Mouse (Mus musculus): ENCODE measurements around the gene Hdgfl3. TPM values are rescaled to one million over a fixed set of nuclear protein-coding genes. Genes with fewer than 3 reads are reported as not detected.

The Hdgfl3 gene
- total and polyA plus RNA-seq, 3 experiments, result 0.16 TPM; not detected in 2

DNA sequence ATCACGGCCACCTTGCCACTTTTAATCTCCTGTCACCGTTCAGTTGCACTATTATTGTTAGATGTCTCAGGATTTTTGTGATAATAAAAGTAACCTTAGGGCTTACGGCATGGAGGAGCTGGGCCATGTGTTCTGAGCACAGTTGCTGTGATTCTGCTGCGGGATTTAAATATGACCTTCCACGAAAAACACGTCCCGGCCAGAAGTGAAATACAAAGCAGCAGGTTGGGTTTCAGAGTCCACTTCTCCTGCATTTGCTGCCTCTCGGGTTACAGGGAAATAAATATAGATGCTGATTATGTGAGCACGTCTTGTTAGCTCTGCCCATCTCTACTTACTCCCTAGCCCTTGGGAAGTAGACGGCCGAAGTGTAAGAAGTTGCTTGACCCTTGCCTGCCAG is 89.5 kb downstream of the Hdgfl3 start:
- DNase-seq (ENCODE audit: low spot score), result no peak
- Histone ChIP-seq H3K27me3 (ENCODE audit: insufficient read depth, low read length) (peaks cover 27% of the 10 kb centered on the region), H3K9me3 (replicated peaks) (no peaks in the 10 kb centered on the region), H3K36me3 (replicated peaks) (no peaks in the 10 kb centered on the region), H3K4me1 (ENCODE audit: insufficient read depth, low read depth, low read length) (no peaks in the 10 kb centered on the region), H3K4me3 (ENCODE audit: low read depth, low read length) (no peak overlapping the region)
- no peak for ATAC-seq (ENCODE audit: extremely low read depth, insufficient number of reproducible peaks, low FRiP score, poor library complexity, severe bottlenecking)
- no peak for TF ChIP-seq CTCF (IDR thresholded peaks at IDR 0.05; ENCODE audit: low read depth, low read length)
- no peak for TF ChIP-seq TAL1 (conservative IDR thresholded peaks at IDR 0.05; ENCODE audit: low read depth, low read length)
- no peak for TF ChIP-seq GATA2 (IDR thresholded peaks at IDR 0.05; ENCODE audit: borderline replicate concordance, low read depth, low read length)
- no peak for TF ChIP-seq POLR2AphosphoS5 (IDR thresholded peaks at IDR 0.05; ENCODE audit: insufficient replicate concordance, low read depth, low read length)
- no peak for TF ChIP-seq GATA1 (IDR thresholded peaks at IDR 0.05; ENCODE audit: borderline replicate concordance, low read length)

DNA sequence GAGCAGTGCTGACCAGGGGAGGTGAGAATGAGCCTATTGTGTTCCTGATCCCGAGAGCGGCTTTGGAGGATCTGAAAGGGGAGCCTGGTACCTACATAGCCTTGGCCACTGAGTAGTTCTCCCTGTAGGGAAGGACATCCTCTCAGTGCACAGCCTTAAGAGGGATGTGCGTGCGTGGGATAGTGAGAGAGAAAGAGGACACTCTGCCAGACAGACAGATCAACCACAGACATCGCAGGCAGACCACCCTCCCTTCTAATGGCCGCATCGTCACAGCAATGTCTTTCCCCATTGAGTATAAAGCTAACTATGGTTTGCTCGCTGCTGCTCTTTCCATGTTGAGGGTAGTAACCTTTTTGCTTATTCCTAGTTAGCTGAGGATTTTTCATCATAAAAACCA is 90.4 kb downstream of the Hdgfl3 start:
- DNase-seq (ENCODE audit: low spot score), result no peak
- H3K4me1 ChIP-seq (ENCODE audit: insufficient read depth, low read depth, low read length), result no peaks in the 10 kb centered on the region
- H3K9me3 ChIP-seq (replicated peaks), result no peaks in the 10 kb centered on the region
- TF ChIP-seq POLR2AphosphoS5 (IDR thresholded peaks at IDR 0.05; ENCODE audit: insufficient replicate concordance, low read depth, low read length), result no peak
- no peak for TF ChIP-seq CTCF (IDR thresholded peaks at IDR 0.05; ENCODE audit: low read depth, low read length)
- no peak for TF ChIP-seq TAL1 (conservative IDR thresholded peaks at IDR 0.05; ENCODE audit: low read depth, low read length)
- no peak for TF ChIP-seq GATA2 (IDR thresholded peaks at IDR 0.05; ENCODE audit: borderline replicate concordance, low read depth, low read length)
- TF ChIP-seq GATA1 (IDR thresholded peaks at IDR 0.05; ENCODE audit: borderline replicate concordance, low read length), result no peak
- H3K27me3 ChIP-seq (ENCODE audit: insufficient read depth, low read length), result peaks cover 27% of the 10 kb centered on the region
- no peak overlapping the region for H3K4me3 ChIP-seq (ENCODE audit: low read depth, low read length)
- no peaks in the 10 kb centered on the region for H3K36me3 ChIP-seq (replicated peaks)
- ATAC-seq (ENCODE audit: extremely low read depth, insufficient number of reproducible peaks, low FRiP score, poor library complexity, severe bottlenecking), result no peak

- no peak for ATAC-seq (ENCODE audit: extremely low read depth, insufficient number of reproducible peaks, low FRiP score, poor library complexity, severe bottlenecking)
- no peaks in the 10 kb centered on the region for H3K4me1 ChIP-seq (ENCODE audit: insufficient read depth, low read depth, low read length)
- H3K36me3 ChIP-seq (replicated peaks), result no peaks in the 10 kb centered on the region
- DNase-seq (ENCODE audit: low spot score), result no peak
- no peak overlapping the region for H3K4me3 ChIP-seq (ENCODE audit: low read depth, low read length)
- no peaks in the 10 kb centered on the region for H3K9me3 ChIP-seq (replicated peaks)
- H3K27me3 ChIP-seq (ENCODE audit: insufficient read depth, low read length), result peaks cover 27% of the 10 kb centered on the region
- TF ChIP-seq GATA2 (IDR thresholded peaks at IDR 0.05; ENCODE audit: borderline replicate concordance, low read depth, low read length) (no peak), GATA1 (IDR thresholded peaks at IDR 0.05; ENCODE audit: borderline replicate concordance, low read length) (no peak), POLR2AphosphoS5 (IDR thresholded peaks at IDR 0.05; ENCODE audit: insufficient replicate concordance, low read depth, low read length) (no peak), TAL1 (conservative IDR thresholded peaks at IDR 0.05; ENCODE audit: low read depth, low read length) (no peak), CTCF (IDR thresholded peaks at IDR 0.05; ENCODE audit: low read depth, low read length) (no peak)
These were observed 91.3 kb downstream of the Hdgfl3 start for GRCm38 (mm10) chr7:81842998-81843397.

GRCm38 (mm10) chr7:81842141-81842540 is 92.1 kb downstream of the Hdgfl3 start:
- ATAC-seq (ENCODE audit: extremely low read depth, insufficient number of reproducible peaks, low FRiP score, poor library complexity, severe bottlenecking), result no peak
- Histone ChIP-seq H3K36me3 (replicated peaks) (no peaks in the 10 kb centered on the region), H3K4me3 (ENCODE audit: low read depth, low read length) (no peak overlapping the region), H3K4me1 (ENCODE audit: insufficient read depth, low read depth, low read length) (no peaks in the 10 kb centered on the region), H3K27me3 (ENCODE audit: insufficient read depth, low read length) (peaks cover 23% of the 10 kb centered on the region), H3K9me3 (replicated peaks) (no peaks in the 10 kb centered on the region)
- TF ChIP-seq GATA1 (IDR thresholded peaks at IDR 0.05; ENCODE audit: borderline replicate concordance, low read length) (no peak), GATA2 (IDR thresholded peaks at IDR 0.05; ENCODE audit: borderline replicate concordance, low read depth, low read length) (no peak), CTCF (IDR thresholded peaks at IDR 0.05; ENCODE audit: low read depth, low read length) (no peak), POLR2AphosphoS5 (IDR thresholded peaks at IDR 0.05; ENCODE audit: insufficient replicate concordance, low read depth, low read length) (no peak), TAL1 (conservative IDR thresholded peaks at IDR 0.05; ENCODE audit: low read depth, low read length) (no peak)
- no peak for DNase-seq (ENCODE audit: low spot score)

DNA sequence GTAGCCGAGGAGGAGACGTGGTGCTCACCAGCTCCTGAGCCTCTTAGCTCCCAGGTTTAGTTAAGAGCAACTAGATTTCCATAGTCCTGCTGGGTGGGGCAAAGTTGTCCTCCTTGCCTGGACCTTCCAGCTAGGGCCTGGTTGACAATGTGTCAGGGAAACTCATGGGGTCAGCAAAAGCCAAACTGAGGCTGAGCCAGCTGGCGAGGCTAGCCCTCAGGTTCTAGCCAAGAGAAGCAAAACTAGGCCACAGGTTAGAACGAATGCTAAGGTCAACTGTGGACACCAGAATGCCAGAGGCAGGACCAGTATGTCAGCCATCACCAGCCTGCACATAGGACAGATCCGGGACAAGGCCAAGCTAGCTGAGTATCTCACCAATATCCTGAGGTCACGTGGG is 92.8 kb downstream of the Hdgfl3 start:
- no peaks in the 10 kb centered on the region for H3K9me3 ChIP-seq (replicated peaks)
- H3K4me3 ChIP-seq (ENCODE audit: low read depth, low read length), result no peak overlapping the region
- no peak for DNase-seq (ENCODE audit: low spot score)
- no peaks in the 10 kb centered on the region for H3K36me3 ChIP-seq (replicated peaks)
- no peak for TF ChIP-seq GATA2 (IDR thresholded peaks at IDR 0.05; ENCODE audit: borderline replicate concordance, low read depth, low read length)
- TF ChIP-seq TAL1 (conservative IDR thresholded peaks at IDR 0.05; ENCODE audit: low read depth, low read length), result no peak
- no peak for TF ChIP-seq CTCF (IDR thresholded peaks at IDR 0.05; ENCODE audit: low read depth, low read length)
- TF ChIP-seq GATA1 (IDR thresholded peaks at IDR 0.05; ENCODE audit: borderline replicate concordance, low read length), result no peak
- TF ChIP-seq POLR2AphosphoS5 (IDR thresholded peaks at IDR 0.05; ENCODE audit: insufficient replicate concordance, low read depth, low read length), result no peak
- ATAC-seq (ENCODE audit: extremely low read depth, insufficient number of reproducible peaks, low FRiP score, poor library complexity, severe bottlenecking), result no peak
- H3K27me3 ChIP-seq (ENCODE audit: insufficient read depth, low read length), result peaks cover 25% of the 10 kb centered on the region
- H3K4me1 ChIP-seq (ENCODE audit: insufficient read depth, low read depth, low read length), result no peaks in the 10 kb centered on the region

DNA sequence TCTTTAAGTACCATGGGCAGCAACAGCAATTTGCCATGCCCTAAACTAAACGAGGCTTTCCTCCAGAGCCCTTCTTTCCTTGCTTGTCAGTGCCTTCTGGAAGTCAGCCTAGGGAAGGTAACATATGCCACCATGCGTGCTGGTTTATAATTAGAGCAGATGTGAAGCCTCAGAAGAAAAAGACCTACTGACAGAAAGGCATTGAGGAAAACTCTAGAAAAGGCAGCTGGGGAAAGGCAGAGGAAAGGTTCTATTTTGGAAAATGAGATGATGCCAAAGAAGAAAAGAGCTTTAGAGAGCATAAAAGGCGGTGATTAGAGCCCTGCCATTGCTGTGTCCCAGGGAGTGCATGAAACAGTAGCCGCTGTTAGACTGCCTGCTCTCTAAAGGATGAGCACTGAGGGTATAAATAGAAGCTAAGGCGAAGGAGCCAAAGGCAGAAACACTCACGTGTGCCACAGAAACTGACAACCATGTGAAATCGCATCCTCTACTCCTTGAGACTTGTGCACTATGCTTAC is 93.6 kb downstream of the Hdgfl3 start:
- no peaks in the 10 kb centered on the region for H3K36me3 ChIP-seq (replicated peaks)
- DNase-seq (ENCODE audit: low spot score) (no peak), ATAC-seq (ENCODE audit: extremely low read depth, insufficient number of reproducible peaks, low FRiP score, poor library complexity, severe bottlenecking) (no peak)

More for the DNA sequence above, 93.6 kb downstream of the Hdgfl3 start:
- no peak overlapping the region for H3K4me3 ChIP-seq (ENCODE audit: low read depth, low read length)
- peaks cover 25% of the 10 kb centered on the region for H3K27me3 ChIP-seq (ENCODE audit: insufficient read depth, low read length)
- TF ChIP-seq POLR2AphosphoS5 (IDR thresholded peaks at IDR 0.05; ENCODE audit: insufficient replicate concordance, low read depth, low read length), result no peak
- no peak for TF ChIP-seq TAL1 (conservative IDR thresholded peaks at IDR 0.05; ENCODE audit: low read depth, low read length)
- no peak for TF ChIP-seq CTCF (IDR thresholded peaks at IDR 0.05; ENCODE audit: low read depth, low read length)
- no peak for TF ChIP-seq GATA1 (IDR thresholded peaks at IDR 0.05; ENCODE audit: borderline replicate concordance, low read length)
- TF ChIP-seq GATA2 (IDR thresholded peaks at IDR 0.05; ENCODE audit: borderline replicate concordance, low read depth, low read length), result no peak
- no peaks in the 10 kb centered on the region for H3K4me1 ChIP-seq (ENCODE audit: insufficient read depth, low read depth, low read length)
- no peaks in the 10 kb centered on the region for H3K9me3 ChIP-seq (replicated peaks)

Measured in G1E (cell line).